Mouse (Mus musculus) brain, embryonic 18.5 days (tissue): ENCODE data around the gene Slc29a4.
A peak's percentile ranks its signal among the peaks of the same experiment; 100 is the strongest.

Experiments used
- DNase-seq: peaks from one replicate; pipeline ENCODE4 v3.0.0-alpha.2; 2012; ENCODE audit warnings: low read depth, low spot score

Slc29a4 gene

GRCm38 (mm10) chr5:142696258-142696657, 3.9 kb downstream of the Slc29a4 start:
- no peak for DNase-seq

- DNase-seq: no peak
Observed at GRCm38 (mm10) chr5:142696865-142697264, 4.6 kb downstream of the Slc29a4 start.

- DNase-seq: no peak
Observed at GRCm38 (mm10) chr5:142697742-142698141, 5.4 kb downstream of the Slc29a4 start.

GRCm38 (mm10) chr5:142700842-142701589, 8.7 kb downstream of the Slc29a4 start:
- no peak for DNase-seq

- DNase-seq: peak; percentile 67
Observed at GRCm38 (mm10) chr5:142701651-142702510, 9.6 kb downstream of the Slc29a4 start.

- no peak for DNase-seq
Observed at GRCm38 (mm10) chr5:142702511-142703138, 10.3 kb downstream of the Slc29a4 start.

GRCm38 (mm10) chr5:142703569-142703968, 11.3 kb downstream of the Slc29a4 start:
- DNase-seq: no peak

- DNase-seq: no peak
Observed at GRCm38 (mm10) chr5:142707709-142708108, 15.4 kb downstream of the Slc29a4 start.

GRCm38 (mm10) chr5:142709436-142709835, 17.1 kb downstream of the Slc29a4 start:
- DNase-seq: no peak

GRCm38 (mm10) chr5:142712373-142712772, 20.1 kb downstream of the Slc29a4 start:
- no peak for DNase-seq

- no peak for DNase-seq
Observed at GRCm38 (mm10) chr5:142713966-142714365, 21.7 kb downstream of the Slc29a4 start.

- no peak for DNase-seq
Observed at GRCm38 (mm10) chr5:142715059-142715458, 22.7 kb downstream of the Slc29a4 start.

- no peak for DNase-seq
Observed at GRCm38 (mm10) chr5:142716056-142716455, 23.7 kb downstream of the Slc29a4 start.

GRCm38 (mm10) chr5:142718037-142718436, 25.7 kb downstream of the Slc29a4 start:
- DNase-seq: no peak

- no peak for DNase-seq
Observed at GRCm38 (mm10) chr5:142718486-142718885, 26.2 kb downstream of the Slc29a4 start.

GRCm38 (mm10) chr5:142719897-142720296, 27.6 kb downstream of the Slc29a4 start:
- no peak for DNase-seq

- DNase-seq: no peak
Observed at GRCm38 (mm10) chr5:142723520-142724133, 31.3 kb downstream of the Slc29a4 start.

GRCm38 (mm10) chr5:142724265-142724664, 32.0 kb downstream of the Slc29a4 start:
- no peak for DNase-seq

- no peak for DNase-seq
Observed at GRCm38 (mm10) chr5:142726748-142727147, 34.4 kb downstream of the Slc29a4 start.

- DNase-seq: no peak
Observed at GRCm38 (mm10) chr5:142728301-142728700, 36.0 kb downstream of the Slc29a4 start.

GRCm38 (mm10) chr5:142730295-142730694, 38.0 kb downstream of the Slc29a4 start:
- no peak for DNase-seq

- no peak for DNase-seq
Observed at GRCm38 (mm10) chr5:142731916-142732315, 39.6 kb downstream of the Slc29a4 start.
